ENCODE assay signal across 9 mouse cellular contexts in genomic region chr2:154158433-154158832, GRCm38 (mm10). TPM values are rescaled to one million over a fixed set of nuclear protein-coding genes. Genes with fewer than 3 reads are reported as not detected.
DNase-seq lines count a peak whose midpoint lies in the region; ATAC-seq lines count a peak whose summit lies in the region.
"Had no signal": no experiment of that assay in that cellular context is flagged by ENCODE, and none has a peak within 500 bp of the region (broad histone marks: within the 10 kb centered on the region; RNA-seq: fewer than 3 reads in every experiment).

No protein-coding gene starts in this region.

- 0 out of 2 replicates have a peak, but pooled peaks have one; percentile 44 for ATAC-seq in granulocyte monocyte progenitor cell, adult 5-6 weeks (replicated peaks; ENCODE audit: poor library complexity, severe bottlenecking)

- peak; percentile 68 for DNase-seq in cerebellum, postnatal 10 days
- no peak for DNase-seq in cerebellum, adult 8-10 months
- DNase-seq in left cerebral cortex, adult 18-20 months (ENCODE audit: low spot score in 2 of 2): peak; percentile 26 to 63
- DNase-seq in left cerebral cortex, adult 11 months (ENCODE audit: low spot score): no peak
- peak; percentile 6 for DNase-seq in adipocyte (ENCODE audit: low spot score)
- peak; percentile 29 for DNase-seq in lung, postnatal 36 days
- DNase-seq in urinary bladder, postnatal 10 days (ENCODE audit: low spot score): no peak

RNA-seq across cellular contexts. Expression of gene Bpifa5, which starts 4.0 kb away (rescaled TPM):
- total RNA-seq in left cerebral cortex, adult 18-20 months (2021): not detected
- not detected in 2 replicates for total RNA-seq in granulocyte monocyte progenitor cell, adult 5-6 weeks (2014; fragmentation: Nextera tagmentation)
- total RNA-seq in granulocyte monocyte progenitor cell, adult 5-6 weeks (2017): not detected in 2 replicates
- total RNA-seq: hematopoietic stem cell, adult 5-6 weeks had no signal

RNA-seq across cellular contexts. Expression of gene Bpifa1, which starts 15.8 kb away (rescaled TPM):
- not detected for total RNA-seq in left cerebral cortex, adult 18-20 months (2021)
- total RNA-seq in granulocyte monocyte progenitor cell, adult 5-6 weeks (2014; fragmentation: Nextera tagmentation): not detected in 2 replicates
- not detected in 2 replicates for total RNA-seq in granulocyte monocyte progenitor cell, adult 5-6 weeks (2017)
- total RNA-seq: hematopoietic stem cell, adult 5-6 weeks had no signal

RNA-seq across cellular contexts. Expression of gene Bpifa3, which starts 28.3 kb away (rescaled TPM):
- total RNA-seq in left cerebral cortex, adult 18-20 months (2021): not detected
- total RNA-seq in granulocyte monocyte progenitor cell, adult 5-6 weeks (2014; fragmentation: Nextera tagmentation): not detected in 2 replicates
- not detected in 2 replicates for total RNA-seq in granulocyte monocyte progenitor cell, adult 5-6 weeks (2017)
- total RNA-seq: hematopoietic stem cell, adult 5-6 weeks had no signal

RNA-seq across cellular contexts. Expression of gene Bpifb1, which starts 32.2 kb away (rescaled TPM):
- total RNA-seq in left cerebral cortex, adult 18-20 months (2021): under 1 TPM in 1 of 2 experiments, not detected in 1; 0.21 TPM
- not detected in 2 replicates for total RNA-seq in granulocyte monocyte progenitor cell, adult 5-6 weeks (2014; fragmentation: Nextera tagmentation)
- not detected in 2 replicates for total RNA-seq in granulocyte monocyte progenitor cell, adult 5-6 weeks (2017)
- total RNA-seq: hematopoietic stem cell, adult 5-6 weeks had no signal

Comparison
In these comparisons a context has a peak if more than half of its experiments do, and no peak if none do; other contexts are left out.
1. DNase-seq: peak in cerebellum, postnatal 10 days (2 of 2), left cerebral cortex, adult 18-20 months (2 of 2), adipocyte (single experiment) and lung, postnatal 36 days (single experiment); none in cerebellum, adult 8-10 months (single experiment), left cerebral cortex, adult 11 months (single experiment) and urinary bladder, postnatal 10 days (single experiment).